Mouse (Mus musculus): ENCODE measurements around the gene Rpl28. TPM values are rescaled to one million over a fixed set of nuclear protein-coding genes. Genes with fewer than 3 reads are reported as not detected.

Gene Rpl28
- polyA plus RNA-seq, 1 experiment = 604 TPM

DNA sequence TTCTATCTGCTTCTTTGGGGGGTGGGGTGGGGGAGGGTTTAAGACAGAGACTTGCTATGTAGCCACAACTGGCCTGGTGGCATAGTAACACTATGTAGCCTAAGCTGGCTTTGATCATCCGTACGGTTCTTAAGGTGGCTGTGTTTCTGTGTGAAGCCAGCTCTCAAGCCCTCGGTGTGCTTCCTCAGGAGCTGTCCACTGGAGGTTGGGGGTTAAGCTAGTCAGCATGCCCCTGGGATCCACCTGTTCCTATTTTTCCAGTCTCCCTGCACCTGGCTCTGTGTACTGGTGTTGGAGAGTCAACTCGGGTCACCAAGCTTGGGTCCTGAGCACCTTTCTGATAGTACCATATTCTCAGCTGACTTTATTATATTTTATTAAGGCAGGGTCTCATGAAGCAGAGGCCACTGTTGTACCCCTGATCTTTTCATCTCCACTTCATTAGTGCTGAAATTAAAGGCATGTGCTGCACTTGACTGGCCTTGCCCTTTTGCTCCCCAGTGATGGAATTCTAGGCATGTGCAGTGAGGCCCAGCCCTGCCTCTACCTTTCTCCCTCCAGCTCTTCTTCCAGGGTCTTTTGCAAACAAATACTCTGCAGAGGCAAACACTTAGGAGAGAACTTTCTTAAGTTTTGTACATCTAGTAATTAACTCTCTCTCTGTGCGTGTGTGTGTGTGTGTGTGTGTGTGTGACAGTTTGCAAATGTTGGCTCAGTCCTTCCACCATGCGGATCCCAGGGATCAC, 29.7 kb downstream of the Rpl28 start:
- DNase-seq (ENCODE audit: low read depth, low spot score) = no peak
- WGBS = 66% methylated on average over 6 of the region's 6 CpGs

DNA sequence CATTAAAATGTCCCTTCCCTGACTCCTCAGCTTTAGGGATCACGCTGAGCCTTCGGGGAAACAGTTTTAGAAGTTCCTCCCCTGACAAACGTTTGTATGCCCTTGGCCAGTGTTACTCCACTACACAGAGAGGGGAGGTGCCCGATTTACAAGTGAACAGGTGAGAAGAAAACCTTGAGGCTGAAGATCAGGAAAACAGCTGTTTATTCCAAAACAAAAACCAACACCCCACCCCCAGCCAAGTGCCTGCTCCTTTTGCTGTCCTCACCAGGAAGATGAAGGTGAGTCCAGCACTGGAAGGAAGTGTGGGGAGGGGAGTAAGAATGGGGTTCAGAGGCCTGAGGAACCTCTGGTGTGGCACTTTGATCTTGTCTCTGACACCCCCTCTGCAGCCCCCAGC, 32.7 kb downstream of the Rpl28 start:
- 41% methylated on average over 4 of the region's 4 CpGs for WGBS
- DNase-seq (ENCODE audit: low read depth, low spot score) = no peak

DNA sequence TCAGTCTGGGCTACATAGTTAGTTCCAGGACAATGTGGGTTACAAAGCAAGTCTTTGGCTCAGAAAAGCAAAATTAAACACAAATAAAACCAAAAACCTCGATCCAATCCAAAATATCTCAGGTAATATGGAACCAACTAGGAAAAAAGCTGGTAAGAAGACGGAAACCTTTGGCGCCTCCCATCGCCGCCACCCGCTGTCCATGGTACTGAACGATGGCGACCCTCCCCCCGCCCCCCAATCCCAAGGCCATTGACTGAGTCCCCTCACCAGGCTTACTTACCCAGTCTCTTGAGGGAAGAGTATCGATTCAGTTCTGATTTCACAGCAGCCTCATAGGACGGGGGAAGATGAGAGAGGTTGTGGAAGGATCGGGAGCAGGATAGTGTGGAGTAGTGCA, 37.8 kb downstream of the Rpl28 start:
- no peak for DNase-seq (ENCODE audit: low read depth, low spot score)
- WGBS = 27% methylated on average over 12 of the region's 12 CpGs

DNA sequence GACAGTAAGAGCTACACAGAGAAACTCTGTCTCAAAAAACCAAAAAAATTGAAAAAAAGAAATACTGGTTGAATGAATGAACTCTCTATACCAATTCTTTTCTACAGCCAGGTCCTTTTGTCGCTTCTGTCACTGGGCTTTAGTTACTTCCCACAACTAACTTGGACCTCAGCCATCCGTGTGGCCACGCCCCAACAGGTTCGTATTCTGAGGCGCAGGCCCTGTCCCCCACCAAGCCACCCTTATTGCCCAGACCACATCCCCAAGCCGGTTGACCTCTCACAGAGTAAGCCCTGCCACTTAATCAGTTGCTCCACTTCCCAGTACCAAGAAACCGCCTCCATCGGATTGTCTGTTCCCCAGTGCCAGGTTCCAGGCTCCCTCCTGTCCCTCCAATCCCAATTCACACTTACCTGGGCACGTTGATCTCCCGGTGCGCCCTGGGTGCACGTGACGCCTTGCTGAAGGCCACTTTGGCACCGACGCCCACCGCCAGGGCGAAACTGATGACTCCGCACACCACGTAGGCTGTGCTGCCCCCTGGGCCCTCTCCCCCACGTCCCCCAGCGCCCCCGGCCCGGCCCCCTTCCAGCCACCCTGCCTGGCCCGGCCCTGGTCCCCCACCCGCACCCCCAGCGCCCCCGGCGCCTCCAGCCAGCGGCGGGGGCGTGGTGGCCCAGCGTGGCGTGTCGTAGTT, 43.1 kb downstream of the Rpl28 start:
- 2% methylated on average over 34 of the region's 34 CpGs for WGBS

DNA sequence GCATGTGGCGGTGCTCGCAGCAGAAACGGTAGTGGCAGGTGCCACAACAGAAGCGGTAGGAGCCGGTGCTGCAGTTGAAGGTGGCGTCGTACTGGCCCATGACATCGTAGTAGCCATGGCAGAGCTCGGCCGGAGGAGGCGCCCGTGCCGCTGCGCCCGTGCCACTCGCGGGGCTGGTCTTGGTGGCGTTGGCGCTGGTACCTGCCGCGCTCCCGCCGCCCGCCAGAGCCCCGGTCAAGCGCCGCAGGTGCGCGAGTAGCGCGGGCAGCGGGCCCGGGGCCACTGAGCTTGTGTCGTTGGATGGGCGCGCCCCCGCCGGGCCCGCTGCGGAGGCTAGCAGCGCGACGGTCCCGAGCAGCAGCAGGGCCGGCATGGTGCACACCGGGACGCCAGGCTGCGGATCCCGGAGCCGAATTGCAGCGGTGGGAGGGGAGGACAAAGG, 43.7 kb downstream of the Rpl28 start:
- under 1% methylated on average over 51 of the region's 51 CpGs for WGBS
- no peak for DNase-seq (ENCODE audit: low read depth, low spot score)

More for the DNA sequence above, 43.1 kb downstream of the Rpl28 start:
- DNase-seq (ENCODE audit: low read depth, low spot score) = no peak

DNA sequence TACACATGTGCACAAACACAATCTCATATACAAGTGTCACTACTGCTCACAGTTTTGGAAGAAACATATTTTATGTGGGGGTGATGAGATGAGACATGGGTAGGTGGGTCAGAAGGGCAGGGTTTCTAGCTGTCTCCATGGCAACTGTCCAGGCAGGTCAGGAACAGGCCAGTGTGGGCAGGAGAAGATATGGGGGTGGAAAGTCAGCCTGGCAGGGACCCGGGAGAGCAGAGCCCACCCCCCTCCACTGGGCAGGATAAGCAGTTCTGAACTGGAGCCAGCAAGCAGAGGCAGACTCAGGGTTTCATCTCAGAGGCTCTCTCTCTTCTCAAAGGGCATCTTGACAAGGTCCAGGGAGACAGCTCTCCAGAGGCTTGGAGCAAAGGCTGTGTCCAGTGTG, 45.0 kb downstream of the Rpl28 start:
- DNase-seq (ENCODE audit: low read depth, low spot score) = no peak
- WGBS = 9% methylated on average over 1 of the region's 1 CpGs

DNA sequence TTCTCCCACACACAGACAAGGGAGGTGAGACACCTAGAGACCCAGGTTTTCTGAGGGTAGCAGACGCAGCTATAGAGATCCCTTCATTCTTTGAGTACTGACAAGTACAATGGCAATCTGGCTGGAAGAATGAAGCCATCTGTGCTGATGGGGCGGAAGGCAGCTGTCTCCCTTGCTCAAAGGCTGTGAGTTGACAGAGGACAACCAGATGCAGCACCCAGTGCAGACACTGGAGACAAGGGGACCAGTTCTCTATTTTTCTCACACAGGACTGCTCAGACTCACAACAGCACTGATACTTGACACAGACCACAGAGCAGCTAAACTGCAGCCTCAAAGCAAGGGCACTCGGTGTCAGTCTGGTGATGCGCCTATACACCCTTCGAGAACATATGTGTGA, 49.4 kb downstream of the Rpl28 start:
- DNase-seq (ENCODE audit: low read depth, low spot score) = no peak
- WGBS = 58% methylated on average over 5 of the region's 5 CpGs

DNA sequence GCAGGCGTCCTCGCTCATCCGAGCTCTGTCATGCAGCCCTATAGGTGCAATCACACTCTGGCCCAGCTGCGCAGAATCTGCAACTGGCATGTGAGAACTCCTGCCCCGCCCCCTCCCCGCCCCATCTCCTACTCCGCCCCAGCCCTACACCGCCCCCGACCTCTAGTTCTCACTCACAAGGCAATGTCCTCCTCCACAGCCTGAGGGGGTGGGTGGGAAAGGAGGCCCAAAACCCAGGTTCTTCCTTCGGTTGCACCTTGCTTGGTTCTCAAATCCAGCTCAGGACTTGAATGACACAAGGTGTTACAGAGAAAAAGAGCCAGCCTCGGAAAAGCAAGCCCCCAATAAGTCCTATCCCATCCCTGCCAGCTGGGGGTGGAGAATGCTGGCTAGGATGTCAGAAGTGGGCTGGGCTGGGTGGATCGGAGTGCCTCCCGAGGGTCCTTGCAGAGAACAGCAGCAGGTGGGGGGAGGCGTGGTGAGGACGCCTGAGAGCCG, 50.0 kb downstream of the Rpl28 start:
- DNase-seq (ENCODE audit: low read depth, low spot score) = no peak

DNA sequence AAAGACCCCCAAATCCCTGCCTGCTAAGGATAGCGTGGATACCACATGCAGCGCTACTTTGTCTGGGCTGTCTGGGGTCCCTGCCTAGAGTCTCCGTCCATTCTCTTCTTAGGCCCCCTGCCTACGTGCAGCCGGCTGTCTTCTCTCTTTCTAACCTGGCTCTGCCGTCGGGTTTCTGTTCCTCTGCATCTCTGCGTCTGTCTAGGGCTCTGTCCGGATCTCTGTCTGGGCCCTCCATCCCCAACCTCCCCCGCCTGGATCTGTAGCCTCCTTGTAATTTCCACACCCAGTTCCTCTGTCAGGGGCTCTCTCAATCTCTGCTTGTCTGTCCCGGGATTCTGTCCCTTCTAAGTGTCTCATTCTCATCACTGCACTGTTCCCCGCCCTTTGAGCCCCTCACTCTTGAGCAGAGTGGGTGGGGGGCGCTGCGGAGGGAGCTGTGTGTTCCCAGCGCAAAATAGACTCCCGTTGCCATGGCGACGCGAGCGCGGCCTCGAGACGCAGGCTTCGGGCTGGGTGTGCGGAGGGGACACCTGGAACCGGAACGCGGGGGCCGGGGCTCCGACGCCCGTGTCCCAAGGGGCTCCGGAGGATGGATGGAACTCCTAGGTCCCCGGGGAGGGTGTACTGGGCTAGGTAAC, 51.0 kb downstream of the Rpl28 start:
- 3% methylated on average over 34 of the region's 34 CpGs for WGBS
- no peak for DNase-seq (ENCODE audit: low read depth, low spot score)

More for the DNA sequence above, 50.0 kb downstream of the Rpl28 start:
- under 1% methylated on average over 16 of the region's 16 CpGs for WGBS

DNA sequence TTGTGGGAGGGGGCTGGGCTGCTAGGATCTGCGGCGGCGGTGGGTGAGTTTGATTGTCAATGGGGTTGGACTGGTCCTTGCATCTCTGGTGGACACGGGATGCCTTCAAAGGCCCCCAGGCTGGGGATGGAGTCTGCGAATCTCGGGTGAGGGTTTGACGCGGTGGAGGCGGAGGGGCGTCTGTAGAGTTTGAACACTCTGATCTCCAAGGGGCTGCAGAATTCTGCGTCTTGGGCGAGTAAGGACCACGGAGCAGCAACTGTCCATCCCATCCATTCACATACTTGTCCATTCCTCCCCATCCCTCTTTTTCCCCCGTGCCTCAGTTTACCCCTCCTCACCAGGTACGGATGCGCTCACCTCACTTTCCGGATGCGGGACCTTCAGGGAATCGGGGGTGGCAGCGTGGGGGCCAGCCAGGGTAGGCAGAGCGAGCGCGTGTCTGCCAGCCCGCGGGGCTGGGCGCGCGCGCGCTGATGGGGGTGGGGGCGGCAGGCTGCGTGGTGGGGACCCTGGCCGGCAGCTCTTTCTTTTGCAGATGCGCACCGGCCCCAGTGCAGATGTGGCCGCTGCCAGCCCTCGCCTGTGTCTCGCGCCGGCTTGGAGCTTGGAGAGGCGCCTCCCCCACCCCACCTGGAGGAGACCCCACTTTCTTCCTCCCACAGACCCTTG, 51.7 kb downstream of the Rpl28 start, which contains the start of gene Shisa7:
Shisa7 (minus strand) TSS at position 452 of the 672 bp plus-strand sequence.
- 4% methylated on average over 41 of the region's 41 CpGs for WGBS
- no peak for DNase-seq (ENCODE audit: low read depth, low spot score)

Other genes with a start within 250 kb of the Rpl28 start
- gene Syt5, start 245.3 kb upstream of the Rpl28 start, polyA plus RNA-seq (2012; rRNA removed) = 4.5 and 5.3 TPM in 2 replicates
- gene Ptprh, start 188.8 kb upstream of the Rpl28 start, polyA plus RNA-seq (2012; rRNA removed) = 85.7 and 191 TPM in 2 replicates
- gene Tmem86b, start 161.5 kb upstream of the Rpl28 start, polyA plus RNA-seq (2012; rRNA removed) = 72.9 and 162 TPM in 2 replicates
- gene Ppp6r1, start 133.9 kb upstream of the Rpl28 start, polyA plus RNA-seq (2012; rRNA removed) = 104 and 150 TPM in 2 replicates
- gene Hspbp1, start 107.8 kb upstream of the Rpl28 start, polyA plus RNA-seq (2012; rRNA removed) = 32.7 and 34.4 TPM in 2 replicates
- 1.7 and 2.3 TPM in 2 replicates for gene Brsk1, start 102.3 kb upstream of the Rpl28 start, polyA plus RNA-seq (2012; rRNA removed)
- 84.0 and 118 TPM in 2 replicates for gene Tmem150b, start 67.6 kb upstream of the Rpl28 start, polyA plus RNA-seq (2012; rRNA removed)
- 95.6 and 126 TPM in 2 replicates for gene Kmt5c, start 52.8 kb upstream of the Rpl28 start, polyA plus RNA-seq (2012; rRNA removed)
- gene Cox6b2, start 39.8 kb upstream of the Rpl28 start, polyA plus RNA-seq (2012; rRNA removed) = 45.0 and 50.2 TPM in 2 replicates
- gene Fam71e2, start 21.6 kb upstream of the Rpl28 start, polyA plus RNA-seq (2012; rRNA removed) = not detected in 2 replicates
- 0.11 and 0.81 TPM in 2 replicates for gene Il11, start 10.0 kb upstream of the Rpl28 start, polyA plus RNA-seq (2012; rRNA removed)
- not detected in 2 replicates for gene Tmem190, start 9.9 kb upstream of the Rpl28 start, polyA plus RNA-seq (2012; rRNA removed)
- gene Tmem238, start 3.2 kb upstream of the Rpl28 start, polyA plus RNA-seq (2012; rRNA removed) = 81.4 and 90.8 TPM in 2 replicates
- 348 and 501 TPM in 2 replicates for gene Ube2s, start 19.7 kb downstream of the Rpl28 start, polyA plus RNA-seq (2012; rRNA removed)
- 0.78 and 0.86 TPM in 2 replicates for gene Shisa7, start 51.8 kb downstream of the Rpl28 start, polyA plus RNA-seq (2012; rRNA removed)
- gene Isoc2b, start 77.4 kb downstream of the Rpl28 start, polyA plus RNA-seq (2012; rRNA removed) = 20.4 and 27.2 TPM in 2 replicates
- gene Isoc2a, start 84.3 kb downstream of the Rpl28 start, polyA plus RNA-seq (2012; rRNA removed) = 14.7 and 16.2 TPM in 2 replicates
- not detected in 2 replicates for gene Gm36210, start 113.6 kb downstream of the Rpl28 start, polyA plus RNA-seq (2012; rRNA removed)
- 12.7 and 14.6 TPM in 2 replicates for gene Zfp628, start 122.3 kb downstream of the Rpl28 start, polyA plus RNA-seq (2012; rRNA removed)
- gene Nat14, start 129.2 kb downstream of the Rpl28 start, polyA plus RNA-seq (2012; rRNA removed) = 4.3 and 7.1 TPM in 2 replicates
- 2.9 and 3.6 TPM in 2 replicates for gene Ssc5d, start 132.9 kb downstream of the Rpl28 start, polyA plus RNA-seq (2012; rRNA removed)
- 0.06 and 0.18 TPM in 2 replicates for gene Sbk2, start 171.5 kb downstream of the Rpl28 start, polyA plus RNA-seq (2012; rRNA removed)
- not detected in 2 replicates for gene Sbk3, start 178.3 kb downstream of the Rpl28 start, polyA plus RNA-seq (2012; rRNA removed)
- 30.6 and 33.2 TPM in 2 replicates for gene Zfp579, start 203.3 kb downstream of the Rpl28 start, polyA plus RNA-seq (2012; rRNA removed)
- gene Zfp524, start 221.5 kb downstream of the Rpl28 start, polyA plus RNA-seq (2012; rRNA removed) = 39.4 and 44.3 TPM in 2 replicates
- 22.2 and 29.6 TPM in 2 replicates for gene Fiz1, start 221.8 kb downstream of the Rpl28 start, polyA plus RNA-seq (2012; rRNA removed)
- 0.37 TPM in 1 of 2 replicates, not detected in the other for gene Gm44973, start 222.6 kb downstream of the Rpl28 start, polyA plus RNA-seq (2012; rRNA removed)
- gene Zfp865, start 227.5 kb downstream of the Rpl28 start, polyA plus RNA-seq (2012; rRNA removed) = 14.2 and 20.5 TPM in 2 replicates
- gene Ccdc106, start 227.7 kb downstream of the Rpl28 start, polyA plus RNA-seq (2012; rRNA removed) = 1.4 and 1.8 TPM in 2 replicates
- not detected in 2 replicates for gene 4632433K11Rik, start 241.2 kb downstream of the Rpl28 start, polyA plus RNA-seq (2012; rRNA removed)
- gene Zfp784, start 245.6 kb downstream of the Rpl28 start, polyA plus RNA-seq (2012; rRNA removed) = 6.8 and 7.0 TPM in 2 replicates

Measured in large intestine, adult 2 months (tissue).